Mouse (Mus musculus): Measurements from ENCODE around the gene Cdcp1.

GRCm38 (mm10) chr9:123148430-123148829 is 67.4 kb downstream of the Cdcp1 start:
- TF ChIP-seq CTCF (IDR thresholded peaks at IDR 0.05; ENCODE audit: low read depth, low read length) (no peak), POLR2A (IDR thresholded peaks at IDR 0.05; ENCODE audit: extremely low read depth, insufficient read depth, low read length) (no peak)

All from liver, adult 2 months (tissue).